Mouse (Mus musculus) adrenal gland, adult 18-20 months (tissue): ENCODE data around the gene Itgb1. TPM values are rescaled to one million over a fixed set of nuclear protein-coding genes. Genes with fewer than 3 reads are reported as not detected.

Source experiments
- DNase-seq, 2 experiments: peaks; one replicate each; pipeline ENCODE4 v3.0.0; 2021 to 2022; ENCODE audit warnings: low spot score in 2 of 2
- long read RNA-seq, 2 experiments: library from polyadenylated mRNA; stranded (forward); transcript quantifications; one replicate each; pipeline ENCODE4 v2.0.0; 2021
- total RNA-seq, 2 experiments: library from RNA; stranded (reverse); gene quantifications; 1 replicate in 1 of 2; 2 replicates in 1 of 2; pipeline ENCODE4 v1.2.3; 2021

The Itgb1 gene
- 100 to 1,000 TPM; 223 to 263 TPM for total RNA-seq
- long read RNA-seq, experiment 1, transcript Itgb1-201 (16 exons, 3,815 nt): major isoform, 264 of 291 reads
- long read RNA-seq, experiment 1, partial matches to known transcripts: 16 of 291 reads
- long read RNA-seq, experiment 1, other reads (novel, unspliced or antisense): 9 of 291 reads
- long read RNA-seq, experiment 2, transcript Itgb1-202 (15 exons, 2,906 nt): minor isoform, 6 of 832 reads
- long read RNA-seq, experiment 2, transcript Itgb1-201 (16 exons, 3,815 nt): major isoform, 732 of 832 reads
- long read RNA-seq, experiment 2, partial matches to known transcripts: 72 of 832 reads
- long read RNA-seq, experiment 2, other reads (novel, unspliced or antisense): 20 of 832 reads

DNA sequence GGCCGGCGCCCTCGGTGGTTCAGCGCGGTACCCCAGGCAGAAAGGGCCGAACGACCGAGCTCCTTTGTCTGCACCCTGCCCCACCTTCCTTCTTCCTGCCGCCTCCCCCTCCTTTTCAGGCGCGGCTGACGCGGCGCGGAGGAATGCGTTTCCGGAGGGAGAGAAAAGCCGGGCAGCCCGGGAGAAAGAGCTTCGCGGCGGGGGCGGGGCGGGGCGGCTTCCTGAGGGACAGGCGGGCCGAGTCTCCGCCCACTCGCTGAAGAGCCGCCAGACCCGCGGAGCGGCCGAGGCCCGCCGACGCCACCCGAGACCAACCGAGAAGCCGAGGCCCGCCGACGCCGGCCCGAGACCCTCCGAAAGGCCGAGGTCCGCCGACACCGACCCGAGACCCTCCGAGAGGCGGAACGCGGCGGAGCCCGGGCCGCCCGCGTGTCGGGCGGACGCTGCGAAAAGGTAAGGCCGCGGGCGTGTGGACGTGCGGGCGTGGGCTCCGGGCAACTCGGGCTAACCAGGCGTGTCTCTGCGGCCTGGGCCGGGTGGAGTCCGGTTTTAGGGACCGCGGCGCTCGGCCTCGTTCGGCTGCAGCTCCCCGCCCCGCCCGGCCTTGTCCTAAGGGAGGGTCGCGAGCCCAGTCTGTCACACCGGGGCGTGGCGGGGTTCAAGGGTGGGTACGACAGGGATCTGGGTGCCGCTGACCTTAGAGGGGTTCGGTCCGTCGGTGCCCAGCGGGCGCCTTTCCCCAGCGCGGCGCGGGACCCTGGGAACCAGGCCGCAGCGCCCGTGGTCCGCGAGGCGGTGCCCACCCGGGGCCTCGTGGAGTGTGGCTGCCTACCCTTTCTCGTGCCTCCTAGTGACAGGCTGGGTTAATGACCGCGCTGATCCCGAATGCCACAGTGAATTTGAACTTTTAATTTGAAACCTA, at the start of gene Itgb1:
Gene Itgb1 (plus strand): TSS at position 148 of the 922 bp plus-strand sequence.
- DNase-seq: peak; percentile 90 to 91

DNA sequence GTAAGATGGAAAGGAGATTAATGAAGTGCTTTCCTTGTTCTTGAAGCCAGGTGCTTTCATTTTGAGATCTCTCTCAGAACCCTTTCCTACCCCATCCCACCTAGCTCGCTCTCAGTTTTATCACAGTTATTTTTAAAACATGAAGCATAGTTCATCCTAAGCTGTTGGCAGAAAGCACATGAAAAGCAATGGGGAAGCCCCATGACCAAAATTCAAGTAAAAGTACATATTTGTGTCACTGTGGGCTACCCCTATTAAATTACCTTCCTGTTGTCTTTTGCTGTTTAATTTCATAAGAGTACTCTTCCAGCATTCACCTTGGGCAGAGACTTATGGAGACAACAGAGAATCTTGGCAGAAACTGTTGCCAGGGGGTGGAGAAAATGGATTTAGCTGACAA, 42.4 kb upstream of the Itgb1 start:
- DNase-seq: no peak

- no peak for DNase-seq
Observed at GRCm38 (mm10) chr8:128645452-128645851, 40.0 kb upstream of the Itgb1 start.

- no peak for DNase-seq
Observed at GRCm38 (mm10) chr8:128646456-128646855, 39.0 kb upstream of the Itgb1 start.

GRCm38 (mm10) chr8:128648071-128648470, 37.4 kb upstream of the Itgb1 start:
- DNase-seq: peak in 1 of 2 experiments; percentile 36

DNA sequence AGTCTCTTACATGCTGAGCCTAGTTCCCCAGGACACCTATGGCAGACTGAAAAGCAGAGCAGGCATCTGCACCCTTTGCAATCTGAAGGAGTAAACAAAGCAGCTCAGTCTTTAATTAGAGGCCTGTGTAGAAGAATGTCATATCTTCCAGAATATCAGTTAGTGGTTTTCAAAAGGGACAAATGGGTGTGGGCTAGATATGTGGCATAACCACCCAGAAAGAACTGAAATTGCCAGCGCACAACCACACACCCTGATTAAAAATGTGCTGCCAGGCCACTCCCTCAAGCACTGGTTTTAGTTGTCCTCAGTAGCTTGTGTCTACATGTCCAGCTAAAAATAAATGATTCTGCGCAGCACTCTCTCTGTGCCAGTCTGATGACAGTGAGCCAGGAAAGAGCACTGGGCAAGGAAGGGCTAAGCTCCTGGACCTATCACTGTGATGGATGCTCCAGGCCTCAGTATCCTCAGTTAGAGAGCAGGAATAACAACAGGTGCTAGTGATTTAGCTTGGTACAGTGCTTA, 35.1 kb upstream of the Itgb1 start:
- no peak for DNase-seq

DNA sequence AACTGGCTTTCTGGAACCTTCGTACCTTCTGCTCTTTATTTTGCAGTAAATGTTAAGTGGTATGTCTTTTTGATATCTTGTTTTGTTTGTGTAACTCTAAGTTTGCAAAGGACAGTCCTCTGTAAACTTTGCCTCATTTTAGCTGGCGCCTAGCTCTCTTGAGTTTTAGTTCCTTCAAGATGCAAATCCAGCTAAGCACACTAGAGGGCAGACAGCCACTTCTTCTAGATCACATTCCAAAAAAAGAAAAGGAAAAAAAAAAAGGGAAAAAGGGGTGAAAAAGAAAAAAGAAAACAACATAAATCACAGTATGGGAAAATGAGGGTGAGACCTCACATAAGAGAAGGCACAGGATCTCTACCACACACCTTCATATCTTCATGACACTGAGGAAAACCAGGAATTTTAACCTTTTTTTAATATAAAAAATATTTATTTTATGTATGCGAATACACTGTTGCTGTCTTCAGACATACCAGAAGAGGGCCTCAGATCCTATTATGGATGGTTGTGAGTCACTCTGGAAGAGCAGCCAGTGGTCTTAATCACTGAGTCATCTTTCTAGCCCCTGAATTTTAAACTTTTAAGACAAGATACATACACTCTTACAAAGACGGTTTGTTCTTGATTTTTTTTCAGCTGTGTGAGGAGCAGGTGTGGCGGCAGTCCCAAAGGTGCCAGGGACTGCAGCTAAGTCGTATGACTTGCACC, 32.9 kb upstream of the Itgb1 start:
- peak in 1 of 2 experiments; percentile 29 for DNase-seq

DNA sequence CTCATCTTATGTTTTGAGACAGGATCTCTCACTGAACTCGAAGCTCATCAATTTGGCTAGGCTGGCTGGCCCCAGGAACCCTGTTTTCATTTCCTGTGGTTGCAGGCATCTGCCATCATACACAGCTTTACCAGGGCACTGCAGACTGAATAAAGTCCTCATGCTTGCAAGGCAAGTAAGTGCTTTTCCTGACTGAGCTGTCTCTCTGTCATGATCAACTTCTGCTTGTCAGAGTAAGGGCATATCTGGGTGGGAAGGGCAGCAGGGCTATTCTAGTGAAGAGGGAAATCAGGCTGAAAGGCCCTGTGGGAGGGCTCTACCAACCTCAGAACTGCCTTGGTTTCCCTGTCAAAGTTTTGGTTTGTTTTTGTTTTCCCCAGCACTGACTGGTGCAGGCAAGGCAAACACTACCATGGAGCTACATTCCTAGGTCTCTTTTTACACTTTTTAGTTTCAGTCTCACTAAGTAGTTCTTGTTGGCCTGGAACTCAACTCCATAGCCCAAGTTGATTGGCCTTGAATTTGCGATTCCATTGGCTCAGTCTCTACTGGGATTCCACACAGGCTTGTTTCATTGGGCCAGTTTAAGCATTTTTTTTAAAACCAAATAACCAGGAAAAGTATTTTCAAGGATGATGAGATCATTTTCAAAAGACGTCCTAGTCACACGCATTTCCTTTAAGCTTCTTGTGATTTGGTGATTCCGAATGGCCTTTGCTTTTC, 31.7 kb upstream of the Itgb1 start:
- DNase-seq: no peak

DNA sequence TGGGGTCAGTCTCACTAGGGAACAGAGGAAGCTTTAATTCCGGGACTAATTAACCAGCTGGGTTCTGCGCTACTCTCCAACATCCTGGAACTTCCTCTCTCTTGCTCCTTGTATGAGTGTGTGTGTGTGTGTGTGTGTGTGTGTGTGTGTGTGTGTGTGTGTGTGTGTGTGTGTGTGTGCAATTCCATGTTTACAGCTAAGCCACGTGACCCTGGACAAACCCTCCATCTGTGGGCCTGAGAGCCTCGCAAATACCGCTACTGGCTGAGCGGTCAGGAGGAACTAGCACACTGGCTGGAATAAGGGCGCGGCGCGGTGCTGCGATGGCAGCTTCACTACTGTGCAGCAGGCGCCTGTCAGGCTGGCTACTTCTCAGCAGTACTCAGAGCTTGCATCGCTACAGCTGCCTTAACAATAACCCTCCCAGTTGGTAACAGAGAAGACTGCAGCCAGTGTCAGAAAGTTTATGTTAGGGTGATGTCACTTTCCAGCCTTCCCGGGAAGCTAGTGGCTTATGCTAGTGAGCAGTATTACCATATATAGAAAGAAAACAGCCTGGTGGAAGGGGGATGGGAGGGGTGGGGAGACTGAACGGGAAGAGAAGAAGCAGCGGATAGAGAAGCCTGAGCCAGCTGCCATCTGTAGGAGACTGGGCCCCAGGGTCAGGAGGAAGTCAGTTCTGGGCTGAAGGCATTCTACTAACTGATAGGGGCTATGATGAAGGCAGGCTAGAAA, 30.9 kb upstream of the Itgb1 start:
- peak; percentile 55 for DNase-seq

DNA sequence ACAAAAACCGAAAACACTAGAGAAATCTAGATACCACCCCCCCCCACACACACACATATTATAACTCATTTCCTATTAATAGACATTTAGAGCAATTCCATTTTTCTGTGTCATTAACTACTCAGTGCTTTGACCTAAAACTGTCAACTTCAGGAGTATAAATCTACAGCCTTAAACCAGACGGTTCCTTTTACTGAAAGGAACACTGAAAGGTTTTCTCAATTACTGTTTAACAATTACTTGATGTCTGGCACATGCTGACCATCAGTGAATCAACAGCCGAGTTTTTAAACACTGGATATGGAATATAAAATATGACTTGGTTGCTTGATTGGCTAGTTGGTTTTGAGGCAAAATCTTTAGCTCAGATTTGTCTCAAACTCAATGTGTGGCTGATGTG, 23.3 kb upstream of the Itgb1 start:
- no peak for DNase-seq

- DNase-seq: no peak
Observed at GRCm38 (mm10) chr8:128662696-128663095, 22.8 kb upstream of the Itgb1 start.

DNA sequence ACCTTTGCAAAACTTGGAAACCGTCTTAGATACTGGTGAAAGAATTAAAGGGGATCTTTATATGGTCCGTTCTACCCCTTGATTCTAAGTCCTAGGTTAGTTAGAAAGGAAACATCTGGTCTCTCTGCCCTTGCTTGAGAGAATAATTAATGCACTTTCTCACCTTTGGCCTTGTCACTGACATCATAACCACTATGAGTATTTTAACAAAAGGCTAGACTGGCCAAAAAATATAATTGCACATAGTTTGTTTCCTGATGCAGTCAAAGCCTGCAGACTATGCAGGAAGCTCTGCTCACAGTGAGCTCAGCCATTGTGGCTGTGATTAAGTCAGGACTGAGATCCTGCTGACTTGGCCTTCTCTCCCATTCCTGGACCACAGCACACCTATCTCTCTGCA, 22.3 kb upstream of the Itgb1 start:
- no peak for DNase-seq

- DNase-seq: no peak
Observed at GRCm38 (mm10) chr8:128666576-128667263, 18.7 kb upstream of the Itgb1 start.

DNA sequence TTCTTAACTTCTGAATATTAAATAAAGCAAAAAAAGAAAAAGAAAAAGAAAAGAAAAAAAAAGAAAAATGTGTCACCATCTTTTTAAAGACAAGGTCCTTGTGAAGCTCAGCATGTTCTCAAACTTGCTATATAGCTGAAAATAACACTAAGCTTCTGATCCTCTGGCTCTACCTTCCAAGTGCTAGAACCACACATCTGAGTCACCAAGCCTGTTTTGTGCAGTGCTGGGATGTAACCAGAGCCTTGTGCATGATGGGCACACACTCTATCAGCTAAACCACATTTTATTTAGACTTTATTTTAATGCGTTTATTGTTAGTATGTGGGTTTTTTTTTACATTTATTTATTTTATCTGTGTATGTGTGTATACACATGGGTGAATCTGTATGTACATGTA, 13.6 kb upstream of the Itgb1 start:
- no peak for DNase-seq

DNA sequence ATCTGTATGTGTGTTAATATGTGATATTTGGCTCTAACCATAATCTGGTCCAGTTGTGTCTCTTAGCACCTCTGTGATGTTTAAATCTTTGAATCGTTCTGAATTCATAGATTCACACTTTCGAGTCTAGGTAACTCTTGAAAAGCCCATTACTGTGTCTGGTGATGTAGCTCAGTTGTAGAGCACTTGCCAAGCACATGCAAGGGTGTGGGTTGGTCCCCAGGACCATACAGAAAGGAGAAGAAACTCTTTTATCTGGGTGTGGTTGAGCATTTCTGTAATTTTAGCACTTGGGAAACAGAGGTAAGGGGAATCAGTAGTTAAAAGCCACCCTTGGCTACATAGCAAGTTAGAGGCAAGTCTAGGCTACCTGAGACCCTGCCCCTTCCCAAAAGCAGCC, 13.0 kb upstream of the Itgb1 start:
- DNase-seq: no peak

DNA sequence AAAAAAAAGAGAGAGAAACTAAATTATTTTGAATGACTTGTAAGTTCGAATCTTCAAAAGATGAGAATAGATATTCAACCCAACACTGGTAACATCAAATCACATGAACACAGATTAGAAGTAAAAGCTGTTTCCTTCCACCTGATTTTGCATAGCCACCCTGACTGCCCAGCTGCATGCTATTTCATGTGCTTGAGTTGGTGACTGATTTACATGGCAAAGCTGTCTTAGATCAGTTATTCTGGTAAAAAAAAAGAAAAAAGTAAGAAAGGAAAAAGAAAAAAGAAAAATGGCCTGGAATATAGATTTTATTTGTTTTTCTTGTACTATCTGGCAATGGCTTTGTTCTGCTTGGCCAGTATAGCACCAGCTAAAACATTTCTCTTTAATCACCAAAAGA, 12.5 kb upstream of the Itgb1 start:
- no peak for DNase-seq

GRCm38 (mm10) chr8:128675848-128676629, 9.4 kb upstream of the Itgb1 start:
- DNase-seq: no peak

DNA sequence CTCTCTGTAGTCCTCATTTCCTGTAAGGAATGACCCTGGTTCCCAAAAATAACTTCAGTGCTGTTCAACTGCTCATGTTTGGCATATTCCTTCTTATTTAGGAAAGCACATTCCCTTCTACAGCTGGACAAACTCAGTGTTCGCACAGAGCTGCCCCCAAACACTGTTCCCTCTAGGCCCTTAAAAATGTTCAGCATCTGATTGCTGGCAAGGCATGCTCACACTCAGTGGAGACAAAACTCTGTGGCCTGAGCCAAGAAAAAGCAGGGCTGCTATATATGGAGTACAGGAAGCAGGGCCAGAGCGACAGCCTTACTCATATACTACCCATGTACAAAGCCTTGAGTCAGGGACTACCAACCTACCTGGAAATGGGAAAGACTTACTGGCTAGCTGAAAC, 5.5 kb upstream of the Itgb1 start:
- no peak for DNase-seq
